Mouse (Mus musculus) embryo, embryonic 11 days (tissue): ENCODE measurements at regions not wholly inside any gene's neighbourhood (a gene's known extent, or its start where the extent isn't known, plus 50 kb on each side); places are given as distances from the start of the nearest gene placed in this dataset.
A peak's percentile ranks its signal among the peaks of the same experiment; 100 is the strongest.

ENCODE experiments used
- DNase-seq: peaks from one replicate; pipeline ENCODE4 v3.0.0-alpha.2; 2015

- DNase-seq: no peak
Measured at GRCm38 (mm10) chr6:34246512-34246911, 69.6 kb upstream of the Slc35b4 start.

DNA sequence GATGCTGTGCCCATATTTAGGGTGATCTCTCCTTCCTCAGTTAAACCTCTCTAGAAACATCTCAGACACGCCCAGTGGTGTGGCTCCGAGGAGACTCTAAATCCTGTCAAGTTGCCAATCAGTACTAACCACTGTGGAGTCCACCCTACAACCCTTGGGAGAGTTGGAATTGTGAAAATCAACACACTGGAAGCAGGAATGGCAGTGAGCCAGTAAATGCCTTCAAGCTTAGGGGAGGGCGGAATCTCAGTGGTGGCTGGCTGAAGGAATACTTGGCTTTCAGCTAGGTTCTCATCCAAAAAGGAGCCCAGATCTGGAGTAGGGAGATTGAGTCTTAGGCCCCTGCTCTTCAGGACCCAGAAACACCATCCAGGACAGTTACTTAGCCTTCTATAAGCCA is 66.1 kb upstream of the Slc35b4 start:
- no peak for DNase-seq

DNA sequence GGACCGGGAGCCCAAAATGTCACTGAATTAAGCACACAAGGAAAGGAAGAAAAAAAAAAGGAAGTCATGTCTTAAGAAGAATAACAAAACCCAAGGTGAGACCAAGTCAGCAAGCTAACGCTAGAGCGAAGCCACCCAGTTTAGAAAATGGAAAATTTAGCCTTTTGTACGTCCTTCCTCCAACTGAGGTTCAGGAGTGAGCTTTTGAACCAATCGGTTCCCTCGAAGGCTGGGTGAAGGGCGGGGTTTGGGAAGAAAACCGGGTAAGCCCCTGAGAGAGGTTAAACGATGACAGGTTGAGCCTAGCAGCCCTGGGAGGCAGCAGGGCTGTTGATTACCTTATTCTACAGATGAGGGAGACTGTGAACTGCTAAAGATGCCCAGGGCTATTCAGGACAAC is 65.6 kb upstream of the Slc35b4 start:
- DNase-seq: peak; percentile 24

GRCm38 (mm10) chr6:34235132-34235531 is 58.2 kb upstream of the Slc35b4 start:
- DNase-seq: peak; percentile 26

- DNase-seq: no peak
Measured at GRCm38 (mm10) chr6:34234443-34235020, 57.6 kb upstream of the Slc35b4 start.

DNA sequence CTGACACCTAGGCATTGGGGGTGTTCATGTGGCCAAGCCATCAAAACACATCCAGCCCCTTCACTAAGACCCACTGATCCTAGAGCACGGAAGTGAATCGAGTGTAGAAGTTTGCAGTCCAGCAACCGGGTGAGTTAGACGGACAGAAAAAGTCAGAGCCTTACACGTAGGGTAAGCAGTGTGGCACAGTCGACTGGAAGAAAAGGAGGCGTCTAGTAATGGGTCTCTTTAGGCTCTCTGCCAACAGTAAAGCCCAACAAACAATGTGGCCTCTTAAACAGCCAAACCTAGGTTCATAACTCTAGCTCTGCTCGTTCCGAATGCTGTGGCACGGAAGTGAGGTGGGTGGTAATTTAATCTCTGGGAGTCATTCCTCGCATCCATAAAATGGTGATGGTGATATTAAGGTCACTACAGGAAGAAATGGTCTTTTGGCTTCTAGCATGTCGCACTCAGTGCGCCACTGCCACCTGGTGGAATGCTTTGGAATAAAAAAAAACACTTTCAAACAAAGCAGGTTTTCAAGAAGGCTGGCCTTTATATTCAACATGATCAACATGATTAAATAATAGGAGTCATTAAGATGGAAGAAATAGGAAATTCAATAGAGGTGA is 54.0 kb upstream of the Slc35b4 start:
- peak; percentile 72 for DNase-seq

GRCm38 (mm10) chr6:34227131-34227530 is 50.2 kb upstream of the Slc35b4 start:
- DNase-seq: no peak
